Mouse (Mus musculus) brain, embryonic 14.5 days (tissue): ENCODE measurements at regions not wholly inside any gene's neighbourhood (a gene's known extent, or its start where the extent isn't known, plus 50 kb on each side); places are given as distances from the start of the nearest gene placed in this dataset.
A peak's percentile ranks its signal among the peaks of the same experiment; 100 is the strongest.

ENCODE experiments used
- DNase-seq: peaks from one replicate; pipeline ENCODE4 v3.0.0-alpha.2; 2011; ENCODE audit warnings: low read depth
- CTCF ChIP-seq: fragments of 200-500 bp; IDR thresholded peaks from 2 replicates; pipeline ENCODE4 v1.5.1; 2012; ENCODE audit warnings: inconsistent platforms, mild to moderate bottlenecking, moderate library complexity, borderline replicate concordance; ENCODE audit not compliant: insufficient read depth, insufficient read length; ENCODE audit errors: extremely low read depth
- POLR2A ChIP-seq: fragments of 200-500 bp; IDR thresholded peaks from 2 replicates; pipeline ENCODE4 v1.6.1; 2012; ENCODE audit warnings: mild to moderate bottlenecking, inconsistent platforms, borderline replicate concordance; ENCODE audit not compliant: poor library complexity, insufficient read depth, insufficient read length, severe bottlenecking; ENCODE audit errors: extremely low read depth

DNA sequence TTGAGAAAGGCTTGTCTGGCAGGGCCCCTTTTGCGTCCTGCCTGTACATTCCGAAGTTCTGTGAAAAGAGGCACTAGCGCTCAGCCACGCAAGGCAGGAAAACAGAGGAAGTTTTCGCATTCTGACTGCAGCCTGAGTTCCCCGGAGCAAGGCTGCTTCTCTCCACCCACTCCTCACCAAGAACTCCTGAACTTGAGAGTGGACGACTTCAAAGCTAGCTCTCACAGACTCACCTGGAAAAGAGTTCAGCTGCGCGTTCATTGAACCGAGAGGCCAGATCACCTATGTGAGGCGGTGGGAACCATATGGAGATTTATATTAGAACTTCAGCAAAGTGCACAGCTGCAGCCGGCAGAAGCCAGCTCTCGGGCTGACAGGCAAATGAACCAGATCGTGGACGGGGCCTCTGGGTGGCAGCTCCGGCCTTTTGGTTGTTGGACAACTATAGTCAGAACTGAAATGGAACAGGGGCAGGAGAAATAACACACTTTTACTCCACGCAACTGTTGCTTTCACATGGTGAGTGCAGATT, 272.7 kb downstream of the Gm11146 start:
- DNase-seq = peak; percentile 85
- no peak for TF ChIP-seq POLR2A
- no peak for TF ChIP-seq CTCF

DNA sequence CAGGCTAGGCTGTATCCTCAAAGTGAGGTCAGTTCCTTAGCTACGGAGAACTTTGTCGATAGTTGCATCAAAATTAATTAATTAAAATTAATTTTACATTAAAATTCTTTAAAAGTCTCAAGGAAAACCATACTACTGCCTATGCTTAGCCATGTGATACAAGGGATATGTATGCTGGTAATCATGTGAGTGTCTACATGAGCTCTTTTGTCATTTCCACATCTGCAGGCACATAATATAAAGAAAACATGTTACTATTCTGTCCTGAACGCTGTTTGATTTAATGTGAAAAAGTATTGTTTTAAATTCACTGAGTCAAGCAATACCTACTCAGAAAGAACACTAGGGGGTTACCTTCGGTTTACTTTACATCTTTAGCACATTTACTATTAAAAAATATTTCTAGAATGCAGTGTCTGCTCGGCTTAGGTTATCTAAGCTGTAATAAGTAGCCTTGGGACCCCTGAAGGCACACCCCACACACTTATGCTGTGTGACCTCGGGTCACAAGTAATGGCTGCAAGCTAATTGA, 273.2 kb downstream of the Gm11146 start:
- DNase-seq = no peak
- no peak for TF ChIP-seq POLR2A

DNA sequence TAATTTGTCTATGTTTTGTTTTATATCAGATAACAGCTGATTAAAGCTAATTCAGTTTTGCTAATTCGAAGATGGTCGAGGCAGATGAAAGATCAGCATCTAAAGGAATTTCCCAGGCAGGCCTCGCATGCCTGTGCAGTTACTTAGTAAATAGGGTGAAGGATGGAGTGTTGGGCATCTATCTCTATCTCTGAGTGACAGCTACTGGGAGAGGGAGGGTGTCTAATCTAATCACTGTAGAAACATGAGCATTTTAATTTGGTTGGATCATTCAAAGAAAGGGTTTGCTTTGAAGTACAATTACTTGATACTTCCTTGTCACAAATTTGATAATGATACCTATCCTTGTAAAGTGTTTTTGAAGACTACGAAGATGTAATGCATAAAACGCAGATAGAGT, 273.8 kb downstream of the Gm11146 start:
- peak; percentile 61 for DNase-seq
- TF ChIP-seq CTCF (no peak), POLR2A (no peak)

DNA sequence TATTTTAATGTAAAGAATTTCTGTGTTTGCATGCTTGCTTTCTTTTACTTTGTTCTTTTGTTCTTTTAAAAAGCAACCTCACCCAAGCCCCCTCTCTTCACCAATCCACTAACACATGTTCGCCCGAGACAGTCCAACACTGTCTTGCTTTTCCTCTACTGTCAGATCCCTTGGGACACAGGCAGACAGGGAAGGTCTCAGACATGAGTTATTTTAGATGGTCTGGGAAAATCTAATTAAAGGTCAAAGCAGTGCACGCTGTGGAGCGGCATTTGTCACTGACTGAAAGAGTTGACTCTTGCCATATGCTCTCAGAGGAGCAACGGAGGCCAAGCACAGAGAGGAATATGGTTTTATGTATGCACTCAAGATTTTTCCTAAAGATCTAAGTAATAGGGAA, 279.6 kb downstream of the Gm11146 start:
- peak; percentile 50 for DNase-seq
- TF ChIP-seq CTCF = no peak
- TF ChIP-seq POLR2A = no peak

DNA sequence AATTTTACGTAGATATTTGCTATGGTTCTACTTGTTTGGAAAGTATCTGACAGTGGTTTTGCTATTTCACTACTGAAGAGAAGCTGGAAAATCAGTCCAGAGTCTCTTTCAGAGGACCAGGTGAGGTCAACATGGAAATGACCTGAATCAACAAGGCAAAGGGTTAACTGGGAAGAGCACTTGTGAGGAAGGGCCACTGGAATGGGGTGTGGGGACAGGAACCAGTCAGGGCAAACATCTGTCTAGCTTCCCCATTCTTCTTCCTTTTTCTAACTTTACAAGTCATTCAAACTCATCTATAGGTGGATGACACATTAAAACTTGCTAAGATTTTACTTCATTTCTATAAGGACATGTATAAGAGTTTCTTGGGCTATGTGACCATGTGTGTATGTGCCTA, 283.7 kb downstream of the Gm11146 start:
- no peak for DNase-seq
- TF ChIP-seq CTCF = no peak
- TF ChIP-seq POLR2A = no peak

DNA sequence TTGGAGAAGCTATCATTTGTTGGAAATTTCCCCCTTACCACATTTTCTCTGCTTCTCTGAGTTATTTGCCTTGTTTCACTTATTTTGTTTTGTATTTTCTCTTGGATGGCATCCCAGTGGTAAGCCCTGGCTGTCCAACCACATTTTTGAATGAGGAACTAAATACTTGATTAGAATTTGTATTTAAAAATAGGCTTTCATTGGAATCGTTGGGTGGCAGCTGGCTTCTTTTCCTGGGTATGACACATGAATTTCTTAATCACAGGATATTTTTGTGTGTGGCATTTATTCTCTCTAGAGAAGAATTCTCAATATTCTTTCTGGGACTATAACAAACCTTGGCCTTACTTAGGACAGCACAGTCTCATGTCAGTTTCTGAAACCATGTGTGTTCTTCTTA, 286.5 kb downstream of the Gm11146 start:
- peak; percentile 39 for DNase-seq
- TF ChIP-seq CTCF (no peak), POLR2A (no peak)

DNA sequence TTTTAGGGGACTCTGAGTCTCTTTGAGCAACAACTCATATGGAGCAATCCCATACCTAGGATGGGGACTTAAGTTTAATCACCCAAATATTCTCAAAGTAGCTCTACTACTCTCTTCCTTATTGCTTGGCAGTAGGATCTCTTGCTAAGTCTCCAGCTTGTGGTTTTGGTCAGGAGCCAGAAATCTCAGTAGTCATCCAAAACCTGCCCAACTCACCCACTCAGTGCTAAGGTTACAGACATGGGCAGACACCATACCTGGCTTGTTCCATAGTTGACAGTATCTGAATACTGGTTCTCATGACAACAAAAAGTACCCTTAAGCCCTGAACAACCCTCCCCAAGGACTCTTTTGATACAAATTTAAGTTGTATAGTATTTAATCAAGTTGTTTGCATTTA, 288.7 kb downstream of the Gm11146 start:
- no peak for DNase-seq
- TF ChIP-seq POLR2A = no peak

DNA sequence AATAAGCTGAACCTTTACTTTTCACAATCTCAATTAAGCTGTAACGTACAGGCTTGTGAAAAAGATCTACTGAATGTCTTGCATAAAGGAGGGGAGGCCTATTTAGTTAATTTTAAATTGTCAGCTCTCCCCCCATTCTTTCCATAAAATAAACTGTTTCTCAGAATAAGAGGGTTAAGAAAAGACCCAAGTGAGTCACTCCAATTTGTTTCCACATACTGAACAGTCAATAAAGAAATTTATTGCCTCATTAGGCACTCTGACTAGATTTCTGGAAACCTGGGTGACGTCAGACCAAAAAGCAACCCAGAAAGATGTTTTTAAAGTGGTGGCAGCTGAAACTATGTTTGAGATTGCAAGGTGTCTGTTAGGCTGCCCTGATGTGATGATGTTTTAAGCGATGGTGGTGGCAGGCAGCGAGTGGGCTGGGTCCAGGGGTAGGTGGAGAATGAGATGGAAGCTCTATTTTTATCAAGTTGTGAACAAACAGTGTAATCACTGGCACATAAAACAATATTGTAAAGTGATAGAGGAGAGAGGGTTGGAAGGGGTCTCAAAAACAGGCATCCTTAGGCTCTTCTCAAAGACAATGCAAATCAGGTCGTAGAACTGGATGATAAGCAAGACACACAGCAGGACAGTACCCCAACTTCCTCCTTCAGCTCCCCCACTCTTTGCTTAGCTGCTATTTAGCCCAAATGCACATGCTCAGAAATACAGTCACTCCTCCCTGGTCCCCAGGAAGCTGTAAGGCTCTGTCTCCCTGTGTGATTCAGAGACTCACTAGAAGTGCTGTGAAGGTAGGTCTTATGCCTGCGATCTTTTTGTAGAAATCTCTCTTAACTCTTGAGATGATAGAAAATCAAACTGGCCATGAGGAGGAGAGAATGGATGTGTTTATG, 288.0 kb downstream of the Usp25 start:
- DNase-seq = peak; percentile 78
- TF ChIP-seq POLR2A (no peak), CTCF (no peak)

DNA sequence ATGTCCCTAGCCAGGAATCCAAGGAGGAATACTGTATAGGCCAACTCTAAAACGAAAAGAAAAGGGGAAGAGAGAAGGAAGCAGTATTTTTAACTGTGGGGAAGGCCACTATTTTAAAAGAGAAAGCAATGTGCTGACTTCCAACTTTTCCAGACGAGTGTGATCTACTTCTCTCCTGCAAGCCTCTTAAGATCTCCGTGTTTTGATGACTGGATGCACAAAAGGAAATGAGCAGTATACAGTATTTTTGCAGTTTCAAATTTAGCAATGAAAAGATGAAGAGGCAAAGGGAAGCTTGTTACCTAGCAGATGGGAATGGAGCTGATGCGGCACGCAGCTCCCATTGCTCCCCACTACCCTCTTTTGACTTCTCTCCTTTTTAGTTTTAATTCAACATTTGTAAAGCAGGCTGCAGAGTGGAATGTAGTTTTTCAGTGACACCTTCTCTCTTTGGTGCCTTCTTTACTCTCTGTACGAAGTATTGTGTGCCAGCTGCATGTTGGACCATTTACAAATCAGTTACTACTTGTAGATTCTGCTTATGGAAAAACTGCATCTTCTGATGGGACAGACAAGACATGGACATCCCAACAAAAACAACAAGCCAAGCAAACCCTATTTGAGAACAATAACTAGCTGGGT, 287.2 kb downstream of the Usp25 start:
- DNase-seq = peak; percentile 61
- TF ChIP-seq POLR2A = no peak

DNA sequence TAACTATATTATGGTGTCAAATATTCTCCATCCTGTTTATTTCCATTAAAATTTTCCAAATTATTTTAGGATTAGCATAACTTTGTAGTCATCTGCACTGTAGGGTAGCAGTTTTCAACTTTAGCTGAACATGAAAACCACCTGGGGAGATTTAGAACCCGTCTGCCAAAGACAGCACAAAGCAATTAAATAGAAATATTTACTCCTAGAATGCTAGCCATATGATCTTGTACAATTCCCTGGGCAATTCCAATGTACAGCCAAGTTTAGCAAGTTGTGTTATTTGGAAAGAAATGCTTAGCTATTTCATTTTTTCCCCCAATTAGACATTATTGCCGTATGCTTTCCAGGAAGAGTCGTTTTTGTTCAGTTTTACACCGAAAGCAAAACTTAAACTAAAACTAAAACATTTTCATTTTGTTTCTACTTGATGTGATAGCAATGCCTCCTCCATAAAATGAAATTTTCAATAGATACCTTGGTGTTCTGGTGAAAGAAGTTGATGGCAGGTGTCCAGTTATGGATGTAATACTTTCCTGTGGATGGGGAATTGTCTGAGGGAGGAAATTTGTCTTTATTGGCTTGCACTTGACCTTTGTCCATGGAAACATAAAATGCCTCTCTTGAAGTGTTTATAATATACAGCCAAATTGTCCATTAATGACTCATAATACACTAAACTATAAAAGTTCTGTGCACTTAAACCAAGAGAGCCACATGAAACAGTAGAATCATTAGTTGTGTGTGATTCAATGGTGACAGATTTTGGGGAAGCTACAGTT, 282.3 kb downstream of the Usp25 start:
- DNase-seq = peak; percentile 52

DNA sequence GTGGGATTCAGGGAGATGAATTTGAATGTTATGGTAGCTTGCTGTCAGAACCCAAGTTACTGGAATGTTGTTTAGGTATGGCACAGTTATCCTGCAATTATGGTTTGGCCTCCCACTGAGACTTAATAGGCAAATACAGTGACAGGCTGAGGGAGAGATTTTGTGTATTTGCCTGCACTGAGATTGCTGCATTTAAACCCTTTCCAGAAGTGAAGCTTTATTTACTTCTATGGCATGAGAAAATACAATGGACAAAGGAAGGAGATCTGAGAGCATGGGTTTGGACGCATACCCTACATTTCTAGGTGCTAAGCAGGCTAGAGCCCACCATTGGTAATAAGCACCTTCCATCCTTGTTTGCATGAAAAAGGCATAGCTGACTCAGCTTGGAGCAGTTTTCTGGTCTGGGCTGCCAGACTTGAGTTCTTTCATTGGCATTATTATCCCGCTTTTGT, 278.8 kb downstream of the Usp25 start:
- DNase-seq = peak; percentile 94
- TF ChIP-seq CTCF (no peak), POLR2A (no peak)

More for the DNA sequence above, 282.3 kb downstream of the Usp25 start:
- TF ChIP-seq POLR2A (no peak), CTCF (no peak)
